Mouse (Mus musculus) ES-E14 (cell line): Measurements from ENCODE around the gene Dmrta2.

Source experiments
- CHD2 ChIP-seq: IDR thresholded peaks from 2 replicates; pipeline ENCODE4 v1.6.1; 2014; ENCODE audit warnings: mild to moderate bottlenecking, low read depth, low read length, inconsistent platforms
- HCFC1 ChIP-seq: IDR thresholded peaks from 2 replicates; pipeline ENCODE4 v1.6.1; 2012; ENCODE audit warnings: low read length, inconsistent platforms, borderline replicate concordance; ENCODE audit not compliant: insufficient read depth
- MAFK ChIP-seq: IDR thresholded peaks from 2 replicates; pipeline ENCODE4 v1.6.1; 2014; ENCODE audit warnings: mild to moderate bottlenecking, low read depth, low read length, inconsistent platforms; ENCODE audit not compliant: insufficient read depth
- ZC3H11A ChIP-seq: IDR thresholded peaks from 2 replicates; pipeline ENCODE4 v1.6.1; 2012; ENCODE audit warnings: low read depth, mild to moderate bottlenecking, inconsistent platforms, low read length, borderline replicate concordance

DNA sequence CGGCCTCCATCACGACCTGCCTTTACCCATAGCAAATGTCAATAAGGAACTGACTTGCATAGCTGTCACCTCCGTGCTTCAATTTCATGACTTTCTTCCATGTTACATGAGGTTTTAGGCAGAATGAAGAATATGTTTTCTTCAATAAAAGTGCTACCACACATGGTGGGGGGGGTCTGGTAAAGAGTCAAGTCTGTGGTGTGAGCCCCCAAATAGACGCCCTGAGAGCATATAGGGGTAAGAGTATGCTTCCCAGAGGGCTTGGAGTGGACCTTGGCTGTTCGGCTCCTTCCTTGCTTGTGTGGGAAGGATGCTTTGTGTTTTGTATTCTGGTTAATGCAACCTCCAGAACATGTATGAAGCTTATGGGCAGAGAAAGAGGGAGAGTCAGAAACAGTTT, 8.3 kb upstream of the Dmrta2 start:
- no peak for TF ChIP-seq ZC3H11A
- no peak for TF ChIP-seq MAFK
- TF ChIP-seq CHD2, result no peak
- TF ChIP-seq HCFC1, result no peak
